9 mouse cellular contexts compared by ENCODE assay signal in genomic region chr1:184728561-184729115, GRCm38 (mm10). TPM values are rescaled to one million over a fixed set of nuclear protein-coding genes. Genes with fewer than 3 reads are reported as not detected.
A peak's percentile ranks its signal among the peaks of the same experiment; 100 is the strongest.
DNase-seq lines count a peak whose midpoint lies in the region; ATAC-seq lines count a peak whose summit lies in the region.
"Had no signal": no experiment of that assay in that cellular context is flagged by ENCODE, and none has a peak within 500 bp of the region (broad histone marks: within the 10 kb centered on the region; RNA-seq: fewer than 3 reads in every experiment).

No protein-coding gene starts in this region.

- no peak overlapping the region for H3K27ac ChIP-seq in heart, embryonic 10.5 days
- no peak overlapping the region for H3K27ac ChIP-seq in heart, embryonic 11.5 days (ENCODE audit: low read depth, low read length)
- H3K27ac ChIP-seq in embryonic facial prominence, embryonic 10.5 days (replicated peaks): no peak overlapping the region
- H3K27ac ChIP-seq in limb, embryonic 13.5 days: no peak overlapping the region
- H3K27ac ChIP-seq in midbrain, embryonic 10.5 days (replicated peaks): no peak overlapping the region

- ATAC-seq in heart, embryonic 11.5 days (replicated peaks; ENCODE audit: insufficient number of reproducible peaks, low FRiP score, low TSS enrichment): no peak
- ATAC-seq in limb, embryonic 13.5 days (ENCODE audit: low FRiP score, low read depth): no peak
- ATAC-seq in megakaryocyte progenitor cell, adult 5-6 weeks (replicated peaks; ENCODE audit: poor library complexity): peak; percentile 35
- no peak for ATAC-seq in megakaryocyte-erythroid progenitor cell, adult 5-6 weeks (replicated peaks; ENCODE audit: low FRiP score, low TSS enrichment, poor library complexity, severe bottlenecking)

- H3K4me1 ChIP-seq in heart, embryonic 10.5 days: peaks cover 32% of the 10 kb centered on the region
- H3K4me1 ChIP-seq in heart, embryonic 11.5 days (ENCODE audit: control insufficient read depth, insufficient read depth, low read length): peaks cover 5% of the 10 kb centered on the region; the same call in 1 of the 2 replicates
- H3K4me1 ChIP-seq in embryonic facial prominence, embryonic 10.5 days: peaks cover 29% of the 10 kb centered on the region
- peaks cover 55% of the 10 kb centered on the region for H3K4me1 ChIP-seq in limb, embryonic 13.5 days
- peaks cover 32% of the 10 kb centered on the region for H3K4me1 ChIP-seq in midbrain, embryonic 10.5 days

- no peak overlapping the region for H3K9ac ChIP-seq in heart, embryonic 11.5 days (ENCODE audit: low read depth, low read length)
- H3K9ac ChIP-seq in limb, embryonic 13.5 days: no peak overlapping the region

- 10% methylated on average over 6 of the region's 6 CpGs for WGBS in heart, embryonic 10.5 days
- 12% methylated on average over 6 of the region's 6 CpGs for WGBS in heart, embryonic 11.5 days (ENCODE audit: insufficient replicate concordance)
- 4% methylated on average over 6 of the region's 6 CpGs for WGBS in embryonic facial prominence, embryonic 10.5 days
- whole genome bisulfite sequencing in limb, embryonic 13.5 days: 14% methylated on average over 6 of the region's 6 CpGs
- 4% methylated on average over 6 of the region's 6 CpGs for WGBS in midbrain, embryonic 10.5 days

- peak overlapping the region; percentile 19; the same call in 1 of the 2 replicates for H3K4me3 ChIP-seq in heart, embryonic 10.5 days
- no peak overlapping the region; the same call in 1 of the 2 replicates for H3K4me3 ChIP-seq in heart, embryonic 11.5 days (ENCODE audit: low read depth, low read length)
- H3K4me3 ChIP-seq in embryonic facial prominence, embryonic 10.5 days: 0 out of 2 replicates have a peak overlapping the region, but pooled peaks have one; percentile 2
- H3K4me3 ChIP-seq in limb, embryonic 13.5 days: peak overlapping the region; percentile 59
- no peak overlapping the region for H3K4me3 ChIP-seq in midbrain, embryonic 10.5 days

- no peaks in the 10 kb centered on the region for H3K36me3 ChIP-seq in heart, embryonic 10.5 days
- H3K36me3 ChIP-seq in heart, embryonic 11.5 days (ENCODE audit: control insufficient read depth, insufficient read depth, low read length): no peaks in the 10 kb centered on the region
- no peaks in the 10 kb centered on the region for H3K36me3 ChIP-seq in embryonic facial prominence, embryonic 10.5 days (replicated peaks)
- no peaks in the 10 kb centered on the region for H3K36me3 ChIP-seq in limb, embryonic 13.5 days
- no peaks in the 10 kb centered on the region for H3K36me3 ChIP-seq in midbrain, embryonic 10.5 days

- peaks cover 94% of the 10 kb centered on the region for H3K27me3 ChIP-seq in heart, embryonic 10.5 days (ENCODE audit: insufficient read depth, poor library complexity, severe bottlenecking)
- peaks cover 86% of the 10 kb centered on the region for H3K27me3 ChIP-seq in heart, embryonic 11.5 days (ENCODE audit: control insufficient read depth, insufficient read depth, low read length)
- H3K27me3 ChIP-seq in embryonic facial prominence, embryonic 10.5 days (replicated peaks; ENCODE audit: low read depth, poor library complexity, severe bottlenecking): peaks cover 98% of the 10 kb centered on the region
- peaks cover 91% of the 10 kb centered on the region for H3K27me3 ChIP-seq in limb, embryonic 13.5 days
- H3K27me3 ChIP-seq in midbrain, embryonic 10.5 days (ENCODE audit: low read depth, poor library complexity, severe bottlenecking): peaks cover 98% of the 10 kb centered on the region

- H3K9me3 ChIP-seq in heart, embryonic 10.5 days: no peaks in the 10 kb centered on the region
- no peaks in the 10 kb centered on the region for H3K9me3 ChIP-seq in heart, embryonic 11.5 days (replicated peaks; ENCODE audit: control insufficient read depth, low read length)
- H3K9me3 ChIP-seq in embryonic facial prominence, embryonic 10.5 days: no peaks in the 10 kb centered on the region
- no peaks in the 10 kb centered on the region for H3K9me3 ChIP-seq in limb, embryonic 13.5 days
- no peaks in the 10 kb centered on the region for H3K9me3 ChIP-seq in midbrain, embryonic 10.5 days (replicated peaks)

- H3K4me2 ChIP-seq in heart, embryonic 11.5 days: no peak overlapping the region
- peak overlapping the region; percentile 85 for H3K4me2 ChIP-seq in limb, embryonic 13.5 days (replicated peaks)

- DNase-seq in heart, embryonic 10.5 days (ENCODE audit: low spot score): no peak
- DNase-seq in embryonic facial prominence, embryonic 10.5 days (ENCODE audit: low spot score): peak; percentile 44
- DNase-seq in midbrain, embryonic 10.5 days (ENCODE audit: low spot score): no peak
- no peak for DNase-seq in adrenal gland, postnatal 14 days
- DNase-seq: kidney, postnatal 36 days had no signal

RNA-seq across cellular contexts. Expression of gene Hlx, which starts 3.8 kb away (rescaled TPM):
- polyA plus RNA-seq in heart, embryonic 10.5 days (2016; fragmentation: Nextera tagmentation; extraction: Ambion mirVana): 3.1 and 19.4 TPM in 2 replicates
- 5.0 and 7.0 TPM in 2 replicates for polyA plus RNA-seq in heart, embryonic 11.5 days (2014; fragmentation: Nextera tagmentation; extraction: Ambion mirVana)
- 5.8 and 7.7 TPM in 2 replicates for polyA plus RNA-seq in embryonic facial prominence, embryonic 10.5 days (2016; fragmentation: Nextera tagmentation; extraction: Ambion mirVana)
- polyA plus RNA-seq in limb, embryonic 13.5 days (2015; fragmentation: Nextera tagmentation; extraction: Ambion mirVana): 26.2 and 30.3 TPM in 2 replicates
- 11.6 and 14.7 TPM in 2 replicates for total RNA-seq in megakaryocyte progenitor cell, adult 5-6 weeks (2015)
- 10.3 and 15.2 TPM in 2 replicates for total RNA-seq in megakaryocyte progenitor cell, adult 5-6 weeks (2017)
- polyA plus RNA-seq in midbrain, embryonic 10.5 days (2016; fragmentation: Nextera tagmentation; extraction: Ambion mirVana): 2.5 and 4.8 TPM in 2 replicates
- total RNA-seq in adrenal gland, postnatal 14 days (2021): 35.5 and 39.5 TPM in 2 replicates
- total RNA-seq in megakaryocyte-erythroid progenitor cell, adult 5-6 weeks (2014; fragmentation: Nextera tagmentation): 0.96 and 1.4 TPM in 2 replicates
- 1.7 TPM in 1 of 2 replicates, not detected in the other for total RNA-seq in megakaryocyte-erythroid progenitor cell, adult 5-6 weeks (2017)

Comparison
In these comparisons a context has a peak if more than half of its experiments do, and no peak if none do; other contexts are left out.
1. H3K4me3 ChIP-seq: peak in heart, embryonic 10.5 days (single experiment), embryonic facial prominence, embryonic 10.5 days (single experiment) and limb, embryonic 13.5 days (single experiment); none in heart, embryonic 11.5 days (single experiment) and midbrain, embryonic 10.5 days (single experiment).